Mouse (Mus musculus) embryonic facial prominence, embryonic 13.5 days (tissue): ENCODE measurements around the gene Srgap1. TPM values are rescaled to one million over a fixed set of nuclear protein-coding genes. Genes with fewer than 3 reads are reported as not detected.

Experiments
- ATAC-seq: fragments of 200-750 bp; cut with Nextera tagmentation; 2 replicates; pipeline ENCODE4 v1.8.0; 2017; ENCODE audit warnings: low read depth; ENCODE audit not compliant: insufficient number of reproducible peaks, insufficient read depth, low FRiP score, low TSS enrichment
- H3K27ac ChIP-seq: fragments of 300-500 bp; sonication (generic); 2 replicates; pipeline ENCODE4 v1.5.1; 2015; ENCODE audit warnings: moderate library complexity, mild to moderate bottlenecking, inconsistent platforms
- H3K27me3 ChIP-seq: fragments of 300-500 bp; sonication (generic); 2 replicates; pipeline ENCODE4 v1.6.1; 2015; ENCODE audit warnings: mild to moderate bottlenecking, inconsistent platforms
- H3K36me3 ChIP-seq: fragments of 300-500 bp; sonication (generic); 2 replicates; pipeline ENCODE4 v1.6.1; 2015; ENCODE audit warnings: mild to moderate bottlenecking, inconsistent platforms
- H3K4me1 ChIP-seq: fragments of 300-500 bp; sonication (generic); 2 replicates; pipeline ENCODE4 v1.6.1; 2015; ENCODE audit warnings: inconsistent platforms
- H3K4me2 ChIP-seq: fragments of 300-500 bp; sonication (generic); 2 replicates; pipeline ENCODE4 v1.6.1; 2015; ENCODE audit warnings: moderate library complexity, mild to moderate bottlenecking, inconsistent platforms
- H3K4me3 ChIP-seq: fragments of 300-500 bp; sonication (generic); 2 replicates; pipeline ENCODE4 v1.5.1; 2015; ENCODE audit warnings: mild to moderate bottlenecking, inconsistent platforms
- H3K9ac ChIP-seq: fragments of 300-500 bp; sonication (generic); 2 replicates; pipeline ENCODE4 v1.6.1; 2015; ENCODE audit warnings: mild to moderate bottlenecking, inconsistent platforms
- H3K9me3 ChIP-seq: fragments of 300-500 bp; sonication (generic); 2 replicates; pipeline ENCODE4 v1.6.1; 2016; ENCODE audit warnings: inconsistent platforms
- WGBS: fragments of 180-500 bp; shearing (Covaris S2); methylation state at CpG from one replicate; pipeline ENCODE4 v1.1.7; 2015; ENCODE audit warnings: mixed read lengths; 5-methylcytosine and 5-hydroxymethylcytosine counted together
- polyA plus RNA-seq: library from polyadenylated mRNA; unstranded; fragments of >200 nt; fragmentation: Nextera tagmentation; extraction: Ambion mirVana; gene quantifications from 2 replicates; pipeline ENCODE4 v1.2.1, GENCODE M21; 2015

Srgap1 gene
- polyA plus RNA-seq, 1 experiment from 2014 or later, result 16.3 TPM

- H3K4me1 ChIP-seq, result no peaks in the 10 kb centered on the region
- ATAC-seq, result no peak
- H3K27me3 ChIP-seq, result no peaks in the 10 kb centered on the region
- H3K4me2 ChIP-seq, result no peak overlapping the region
- H3K4me3 ChIP-seq, result no peak overlapping the region
- H3K27ac ChIP-seq, result no peak overlapping the region
- H3K9ac ChIP-seq, result no peak overlapping the region
- H3K36me3 ChIP-seq, result peaks cover 19% of the 10 kb centered on the region; the same call in 1 of the 2 replicates
- H3K9me3 ChIP-seq, result no peaks in the 10 kb centered on the region
- 88% methylated on average over 11 of the region's 11 CpGs for WGBS
Observed at GRCm38 (mm10) chr10:121807771-121808170, 239.3 kb downstream of the Srgap1 start.

GRCm38 (mm10) chr10:121806806-121807205 is 240.3 kb downstream of the Srgap1 start:
- Histone ChIP-seq H3K36me3 (peaks cover 27% of the 10 kb centered on the region; the same call in 1 of the 2 replicates), H3K9ac (no peak overlapping the region)
- WGBS, result 86% methylated on average over 11 of the region's 11 CpGs

GRCm38 (mm10) chr10:121805933-121806341 is 241.2 kb downstream of the Srgap1 start:
- Histone ChIP-seq H3K4me1 (no peaks in the 10 kb centered on the region), H3K36me3 (peaks cover 31% of the 10 kb centered on the region; the same call in 1 of the 2 replicates), H3K9me3 (no peaks in the 10 kb centered on the region), H3K9ac (no peak overlapping the region), H3K4me3 (no peak overlapping the region), H3K27ac (no peak overlapping the region), H3K4me2 (no peak overlapping the region), H3K27me3 (no peaks in the 10 kb centered on the region)
- ATAC-seq, result no peak
- WGBS, result 75% methylated on average over 11 of the region's 11 CpGs

More at GRCm38 (mm10) chr10:121806806-121807205, 240.3 kb downstream of the Srgap1 start:
- Histone ChIP-seq H3K4me1 (no peaks in the 10 kb centered on the region), H3K4me3 (no peak overlapping the region), H3K27ac (no peak overlapping the region), H3K9me3 (no peaks in the 10 kb centered on the region), H3K27me3 (no peaks in the 10 kb centered on the region), H3K4me2 (no peak overlapping the region)
- ATAC-seq, result no peak

GRCm38 (mm10) chr10:121804551-121804950 is 242.6 kb downstream of the Srgap1 start:
- H3K4me2 ChIP-seq, result no peak overlapping the region
- H3K9ac ChIP-seq, result no peak overlapping the region
- no peak overlapping the region for H3K4me3 ChIP-seq
- peaks cover 41% of the 10 kb centered on the region for H3K36me3 ChIP-seq
- no peak for ATAC-seq
- H3K4me1 ChIP-seq, result no peaks in the 10 kb centered on the region
- no peak overlapping the region for H3K27ac ChIP-seq
- no peaks in the 10 kb centered on the region for H3K9me3 ChIP-seq
- H3K27me3 ChIP-seq, result no peaks in the 10 kb centered on the region
- 95% methylated on average over 13 of the region's 13 CpGs for WGBS

- Histone ChIP-seq H3K27ac (no peak overlapping the region), H3K4me1 (peaks cover 7% of the 10 kb centered on the region), H3K9me3 (no peaks in the 10 kb centered on the region), H3K27me3 (no peaks in the 10 kb centered on the region), H3K36me3 (peaks cover 47% of the 10 kb centered on the region), H3K4me3 (no peak overlapping the region), H3K4me2 (no peak overlapping the region), H3K9ac (no peak overlapping the region)
- WGBS, result 91% methylated on average over 13 of the region's 13 CpGs
- no peak for ATAC-seq
Observed at GRCm38 (mm10) chr10:121800041-121800440, 247.1 kb downstream of the Srgap1 start.

GRCm38 (mm10) chr10:121796027-121796802 is 250.9 kb downstream of the Srgap1 start:
- H3K27me3 ChIP-seq, result no peaks in the 10 kb centered on the region
- ATAC-seq, result no peak
- H3K4me2 ChIP-seq, result no peak overlapping the region
- peaks cover 47% of the 10 kb centered on the region for H3K36me3 ChIP-seq
- H3K4me3 ChIP-seq, result no peak overlapping the region
- no peak overlapping the region for H3K9ac ChIP-seq
- peaks cover 7% of the 10 kb centered on the region for H3K4me1 ChIP-seq
- H3K9me3 ChIP-seq, result no peaks in the 10 kb centered on the region
- 68% methylated on average over 8 of the region's 8 CpGs for WGBS
- no peak overlapping the region for H3K27ac ChIP-seq

GRCm38 (mm10) chr10:121794486-121794885 is 252.6 kb downstream of the Srgap1 start:
- no peak overlapping the region for H3K9ac ChIP-seq
- H3K4me3 ChIP-seq, result no peak overlapping the region
- H3K36me3 ChIP-seq, result peaks cover 36% of the 10 kb centered on the region
- ATAC-seq, result no peak
- no peaks in the 10 kb centered on the region for H3K9me3 ChIP-seq
- no peak overlapping the region for H3K4me2 ChIP-seq
- no peaks in the 10 kb centered on the region for H3K27me3 ChIP-seq
- peaks cover 7% of the 10 kb centered on the region for H3K4me1 ChIP-seq
- no peak overlapping the region for H3K27ac ChIP-seq
- 93% methylated on average over 12 of the region's 12 CpGs for WGBS

GRCm38 (mm10) chr10:121792661-121793060 is 254.5 kb downstream of the Srgap1 start:
- H3K4me3 ChIP-seq, result no peak overlapping the region
- H3K9ac ChIP-seq, result no peak overlapping the region
- H3K27ac ChIP-seq, result no peak overlapping the region
- WGBS, result 89% methylated on average over 17 of the region's 17 CpGs
- peaks cover 33% of the 10 kb centered on the region for H3K36me3 ChIP-seq
- no peak overlapping the region for H3K4me2 ChIP-seq
- H3K9me3 ChIP-seq, result no peaks in the 10 kb centered on the region
- no peaks in the 10 kb centered on the region for H3K27me3 ChIP-seq
- peaks cover 7% of the 10 kb centered on the region for H3K4me1 ChIP-seq
- ATAC-seq, result no peak

GRCm38 (mm10) chr10:121790078-121790477 is 257.0 kb downstream of the Srgap1 start:
- 58% methylated on average over 6 of the region's 6 CpGs for WGBS
- Histone ChIP-seq H3K4me1 (no peaks in the 10 kb centered on the region), H3K9me3 (no peaks in the 10 kb centered on the region), H3K9ac (no peak overlapping the region), H3K4me3 (no peak overlapping the region), H3K4me2 (no peak overlapping the region), H3K27ac (no peak overlapping the region), H3K36me3 (peaks cover 41% of the 10 kb centered on the region), H3K27me3 (no peaks in the 10 kb centered on the region)
- no peak for ATAC-seq

GRCm38 (mm10) chr10:121788536-121788935 is 258.6 kb downstream of the Srgap1 start:
- Histone ChIP-seq H3K9ac (no peak overlapping the region), H3K4me3 (no peak overlapping the region), H3K27ac (no peak overlapping the region), H3K27me3 (no peaks in the 10 kb centered on the region), H3K4me2 (no peak overlapping the region), H3K36me3 (peaks cover 45% of the 10 kb centered on the region), H3K9me3 (no peaks in the 10 kb centered on the region), H3K4me1 (no peaks in the 10 kb centered on the region)
- ATAC-seq, result no peak
- WGBS, result 80% methylated on average over 3 of the region's 3 CpGs

GRCm38 (mm10) chr10:121781159-121781558 is 266.0 kb downstream of the Srgap1 start:
- Histone ChIP-seq H3K27me3 (no peaks in the 10 kb centered on the region), H3K36me3 (peaks cover 38% of the 10 kb centered on the region), H3K4me2 (no peak overlapping the region), H3K27ac (no peak overlapping the region), H3K4me1 (peaks cover 5% of the 10 kb centered on the region; the same call in 1 of the 2 replicates), H3K4me3 (no peak overlapping the region), H3K9me3 (no peaks in the 10 kb centered on the region), H3K9ac (no peak overlapping the region)
- no peak for ATAC-seq
- 50% methylated on average over 14 of the region's 14 CpGs for WGBS

GRCm38 (mm10) chr10:121775990-121776389 is 271.1 kb downstream of the Srgap1 start:
- H3K9me3 ChIP-seq, result no peaks in the 10 kb centered on the region
- no peaks in the 10 kb centered on the region for H3K27me3 ChIP-seq
- no peaks in the 10 kb centered on the region for H3K36me3 ChIP-seq
- no peak overlapping the region for H3K4me3 ChIP-seq
- H3K4me2 ChIP-seq, result no peak overlapping the region
- no peak overlapping the region for H3K27ac ChIP-seq
- no peaks in the 10 kb centered on the region for H3K4me1 ChIP-seq
- 56% methylated on average over 3 of the region's 3 CpGs for WGBS
- no peak overlapping the region for H3K9ac ChIP-seq
- ATAC-seq, result no peak
